Mouse (Mus musculus) 3134 (cell line): ENCODE data around the gene Rpl22.

ENCODE experiments used
- DNase-seq: peaks from one replicate; pipeline ENCODE4 v3.0.0-alpha.2; 2011; ENCODE audit warnings: low spot score; ENCODE audit not compliant: insufficient read length; ENCODE audit errors: extremely low read depth

Rpl22 gene

DNA sequence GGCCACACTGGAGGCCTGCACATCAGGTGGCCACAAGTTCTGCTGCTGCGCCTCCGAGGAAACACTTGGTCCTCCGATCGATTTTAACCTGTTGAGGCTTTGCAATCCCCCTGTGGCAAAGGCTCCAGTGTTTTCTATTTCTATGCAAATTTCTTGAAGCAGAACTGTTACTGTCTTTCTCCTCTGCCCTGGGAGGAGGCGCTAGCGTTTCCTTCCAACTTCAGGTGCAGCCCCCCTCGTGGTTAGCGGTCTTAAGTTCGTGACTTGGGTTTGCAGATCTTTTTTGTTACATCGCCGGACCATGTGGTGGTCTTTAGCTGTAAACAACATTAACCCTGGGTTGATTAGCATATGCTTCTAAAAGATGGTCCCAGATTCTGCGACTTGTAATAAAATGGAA, 8.0 kb downstream of the Rpl22 start:
- no peak for DNase-seq

DNA sequence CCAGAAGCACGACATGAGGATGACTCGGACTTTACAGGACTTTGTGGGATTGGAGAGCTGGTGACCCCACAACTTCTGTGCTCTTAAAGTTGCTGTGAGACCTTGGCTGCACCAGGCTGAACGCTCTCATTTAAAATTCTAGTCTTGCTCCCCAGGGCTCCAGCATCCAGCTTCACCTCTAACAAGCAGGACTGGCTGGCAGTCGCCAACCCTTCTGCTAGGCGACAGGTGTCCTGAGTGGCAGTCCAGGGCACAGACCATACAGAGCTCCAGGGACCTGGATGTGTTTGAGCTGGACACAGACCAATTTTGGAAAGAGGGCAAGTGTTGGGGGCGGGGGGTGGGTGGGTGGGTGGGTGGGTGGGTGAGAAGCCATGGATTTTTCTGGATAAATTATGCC, 12.2 kb downstream of the Rpl22 start:
- no peak for DNase-seq

- DNase-seq, result no peak
Measured at GRCm38 (mm10) chr4:152338419-152339292, 13.1 kb downstream of the Rpl22 start, which contains the start of gene Chd5. TSS of gene Chd5 (plus strand) at chr4:152338651.

DNA sequence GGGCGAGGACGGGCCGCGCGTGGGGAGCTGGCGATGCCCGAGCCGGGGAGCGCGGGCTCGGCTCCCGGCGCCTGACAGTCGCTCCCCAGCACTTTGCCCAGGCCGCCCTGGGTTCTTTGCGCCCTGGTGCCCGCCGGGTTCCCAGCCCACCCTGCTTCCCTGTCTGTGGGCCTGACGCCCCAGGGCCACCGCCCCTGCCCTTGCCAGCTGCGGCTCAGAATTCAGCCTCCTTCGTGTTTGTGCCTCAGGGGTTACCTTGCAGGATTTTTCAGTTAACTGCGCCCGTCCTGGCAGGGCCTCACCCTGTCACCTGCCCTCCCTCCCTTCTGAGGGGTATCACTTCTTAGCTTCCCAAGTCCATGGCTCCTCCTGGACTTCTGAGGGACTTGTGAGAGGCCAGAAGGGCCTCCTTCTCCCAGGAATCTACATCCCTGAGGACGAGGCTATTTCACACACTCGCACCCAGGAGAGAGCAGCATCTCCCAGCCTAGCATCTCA, 13.8 kb downstream of the Rpl22 start:
- DNase-seq, result no peak

DNA sequence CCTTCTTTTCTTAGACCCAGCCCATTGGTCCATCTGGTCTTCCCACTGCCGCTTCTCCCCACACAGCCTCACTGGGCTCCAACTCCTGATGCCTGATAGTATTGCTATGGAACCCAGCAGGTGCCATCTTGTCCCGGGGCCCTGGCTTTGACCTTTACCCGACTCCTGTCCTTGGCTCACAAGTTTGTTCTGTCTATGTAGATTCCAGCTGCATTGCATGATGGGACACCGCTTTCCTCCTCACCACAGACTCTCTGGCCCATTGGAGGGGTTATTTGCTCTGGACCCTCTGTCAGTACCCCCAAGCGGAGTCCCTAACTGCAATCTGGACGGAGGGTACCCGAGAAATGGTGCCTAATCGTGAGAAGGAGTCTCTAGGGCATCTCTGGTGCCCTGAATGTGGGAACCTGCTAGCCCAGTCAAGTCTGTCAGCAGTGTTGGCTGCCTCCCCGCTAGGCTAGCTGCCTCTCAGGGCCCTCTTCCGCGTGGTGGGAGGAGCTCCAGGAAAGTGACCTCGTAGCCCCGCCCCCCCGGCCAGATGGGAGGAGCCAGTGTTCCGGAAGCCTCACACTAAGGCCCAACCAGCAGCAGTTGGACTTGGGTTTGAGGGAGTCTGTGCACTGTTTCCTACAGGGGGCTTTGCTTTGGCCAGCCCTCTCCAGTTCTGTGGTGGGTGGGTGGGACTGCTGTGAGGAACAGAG, 15.2 kb downstream of the Rpl22 start:
- no peak for DNase-seq

DNA sequence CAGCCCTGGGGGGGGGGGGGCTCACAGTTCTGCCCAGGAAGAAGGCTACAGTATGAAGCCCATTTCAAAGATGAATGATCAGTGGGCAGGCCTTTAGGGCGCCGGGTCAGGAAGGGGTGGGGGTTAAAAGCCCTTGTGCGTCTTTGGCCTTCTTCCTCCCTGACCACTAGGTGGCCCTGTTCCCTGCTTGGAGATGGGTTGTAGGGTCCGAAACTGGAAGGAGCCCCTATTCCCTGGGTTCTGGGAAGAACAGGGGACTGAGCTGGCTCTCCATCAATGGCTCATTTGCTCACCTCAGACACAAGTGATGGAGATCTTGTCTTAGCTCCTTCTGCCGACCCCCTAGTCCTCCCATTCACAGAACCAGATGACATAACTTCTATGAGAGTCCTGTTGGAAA, 17.8 kb downstream of the Rpl22 start:
- peak; percentile 31 for DNase-seq

DNA sequence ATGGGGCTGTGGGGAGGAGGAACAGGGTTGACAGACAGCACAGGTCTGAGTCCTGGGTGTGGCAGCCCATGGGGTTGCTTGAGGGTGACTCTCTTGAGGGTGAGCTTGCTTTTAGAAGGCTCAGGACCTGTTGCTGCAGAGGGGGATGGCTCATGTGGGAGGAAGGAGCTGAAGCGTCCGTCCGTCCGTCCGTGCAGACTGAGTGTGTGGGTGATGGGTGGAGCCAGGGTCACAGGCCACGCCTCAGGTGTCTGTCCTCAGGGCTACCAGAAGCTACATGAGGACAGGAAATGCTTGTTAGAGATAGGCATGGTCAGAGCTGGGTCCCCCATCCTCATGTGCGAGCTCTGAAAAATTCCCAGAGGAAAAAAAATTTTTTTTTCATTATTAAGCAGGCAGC, 19.1 kb downstream of the Rpl22 start:
- DNase-seq, result peak; percentile 62

DNA sequence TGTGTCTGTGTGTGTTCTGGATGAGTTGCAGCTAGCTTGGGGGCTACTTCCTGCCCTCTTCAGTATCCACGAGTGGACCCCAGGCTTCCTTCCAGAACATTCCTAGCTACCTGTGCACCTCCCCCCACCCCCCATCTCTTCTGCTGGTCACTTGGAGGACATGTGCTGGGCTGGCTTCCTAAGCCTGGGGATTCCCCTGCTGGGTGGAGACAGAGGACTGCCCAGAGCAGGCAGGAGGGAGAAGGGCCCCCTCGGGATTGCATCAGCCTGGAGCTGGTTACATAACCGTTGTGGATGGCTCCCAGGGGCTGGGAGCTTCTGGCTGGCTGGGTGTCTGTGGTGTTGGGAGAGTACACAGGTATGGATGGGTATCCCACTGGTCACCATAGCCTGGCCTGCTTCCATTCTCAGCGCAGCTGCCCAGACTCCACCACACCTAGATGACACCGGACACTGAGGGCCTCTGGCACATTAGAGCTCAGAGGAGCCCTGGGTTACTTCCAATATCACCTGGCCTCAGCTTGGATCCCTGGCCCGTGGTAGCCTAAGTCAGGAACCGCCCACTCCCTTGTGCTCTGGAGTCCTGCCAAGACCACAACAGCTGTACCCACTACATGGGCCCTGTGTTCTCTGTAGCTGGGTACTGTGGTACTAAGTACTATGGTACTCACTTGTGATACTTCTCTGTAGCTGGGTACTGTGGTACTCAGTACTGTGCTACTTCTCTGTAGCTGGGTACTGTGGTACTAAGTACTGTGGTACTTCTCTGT, 19.8 kb downstream of the Rpl22 start:
- peak; percentile 77 for DNase-seq

DNA sequence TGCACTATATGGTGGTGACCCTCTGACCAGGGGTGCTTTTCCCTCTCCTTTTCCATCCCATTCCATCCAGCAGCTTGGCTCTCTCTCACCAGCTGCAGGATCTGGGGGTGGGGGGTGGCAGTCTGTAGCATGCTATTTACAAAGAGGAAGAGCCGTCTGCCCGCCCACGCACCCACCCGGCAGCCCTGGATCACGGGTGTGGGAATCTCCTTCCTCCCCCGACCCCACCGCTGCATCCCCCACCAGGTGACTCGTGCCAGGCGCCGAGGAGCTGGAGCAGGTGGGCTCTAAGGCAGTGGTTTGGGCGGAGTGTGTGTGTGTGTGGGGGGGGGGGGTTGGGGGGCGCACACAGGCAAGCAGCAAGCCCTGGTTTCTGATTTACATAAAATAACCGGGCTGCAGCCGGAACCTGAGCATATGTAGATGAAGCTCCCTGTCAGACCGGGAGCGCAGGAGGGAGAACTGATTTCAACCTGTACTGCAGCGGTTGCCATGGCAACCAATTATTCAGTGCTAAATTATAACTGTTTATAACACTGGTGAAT, 24.4 kb downstream of the Rpl22 start:
- no peak for DNase-seq

GRCm38 (mm10) chr4:152350722-152351421, 25.3 kb downstream of the Rpl22 start:
- no peak for DNase-seq

DNA sequence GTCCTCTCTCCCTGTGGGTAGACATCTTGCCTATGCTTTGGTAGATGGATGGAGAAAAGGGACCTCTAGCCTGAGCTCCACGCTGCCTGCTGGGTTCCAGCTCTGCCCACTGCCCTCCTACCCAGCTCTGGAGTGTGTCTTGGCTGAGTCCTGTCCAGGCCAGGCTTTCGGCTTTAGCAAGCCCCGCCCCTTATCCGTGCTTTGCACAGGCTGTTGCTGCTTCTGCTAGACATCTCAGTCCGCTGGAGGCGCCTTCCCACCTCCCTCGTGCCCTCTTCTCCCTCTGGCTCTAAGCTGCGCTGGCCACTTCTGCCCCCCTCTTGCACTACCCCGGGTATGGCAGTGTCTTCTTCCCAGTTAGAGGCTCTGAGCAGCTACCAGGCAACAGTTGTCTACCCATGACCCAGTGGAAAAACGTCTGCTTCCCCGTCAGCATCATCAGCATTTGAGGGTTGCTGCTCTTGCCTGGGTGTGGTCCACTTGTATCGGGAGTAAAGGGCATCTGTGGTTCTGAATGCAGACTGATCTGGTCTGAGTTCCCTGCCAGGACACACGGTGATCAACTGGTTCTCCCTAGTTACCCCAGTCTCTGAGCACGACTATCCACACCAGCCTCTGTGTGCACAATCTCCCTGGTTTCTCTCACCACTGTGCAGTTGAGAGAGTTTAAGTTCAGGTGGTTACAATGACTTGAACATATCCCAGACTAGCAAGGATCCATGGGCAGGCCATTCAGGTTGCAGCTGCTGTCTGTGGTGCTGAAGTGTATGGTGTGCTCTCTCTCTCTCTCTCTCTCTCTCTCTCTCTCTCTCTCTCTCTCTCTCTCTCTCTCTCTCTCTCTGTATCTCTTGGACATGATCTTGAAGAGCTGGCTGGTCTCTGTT, 26.1 kb downstream of the Rpl22 start:
- no peak for DNase-seq

- DNase-seq, result peak; percentile 38
Measured at GRCm38 (mm10) chr4:152353886-152354637, 28.5 kb downstream of the Rpl22 start.

GRCm38 (mm10) chr4:152355672-152356071, 30.1 kb downstream of the Rpl22 start:
- no peak for DNase-seq

DNA sequence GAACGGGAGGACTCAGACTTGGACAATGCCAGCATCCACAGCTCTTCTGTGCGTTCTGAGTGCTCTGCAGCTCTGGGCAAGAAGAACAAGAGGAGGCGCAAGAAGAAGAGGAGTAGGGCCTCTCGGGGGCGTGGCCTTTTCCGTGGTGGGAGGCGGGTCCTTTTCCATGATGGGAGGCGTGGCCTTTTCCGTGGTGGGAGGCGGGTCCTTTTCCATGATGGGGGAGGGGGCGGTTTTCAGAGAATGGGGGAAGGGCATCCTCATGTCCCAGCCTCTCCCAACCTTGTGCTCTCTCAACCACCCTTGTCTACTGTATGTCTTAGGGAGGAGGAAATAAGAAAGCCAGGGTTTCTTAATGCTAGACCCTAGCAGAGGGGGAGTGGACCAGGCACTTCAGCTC, 34.2 kb downstream of the Rpl22 start:
- peak; percentile 46 for DNase-seq

- DNase-seq, result no peak
Measured at GRCm38 (mm10) chr4:152360855-152361254, 35.3 kb downstream of the Rpl22 start.

DNA sequence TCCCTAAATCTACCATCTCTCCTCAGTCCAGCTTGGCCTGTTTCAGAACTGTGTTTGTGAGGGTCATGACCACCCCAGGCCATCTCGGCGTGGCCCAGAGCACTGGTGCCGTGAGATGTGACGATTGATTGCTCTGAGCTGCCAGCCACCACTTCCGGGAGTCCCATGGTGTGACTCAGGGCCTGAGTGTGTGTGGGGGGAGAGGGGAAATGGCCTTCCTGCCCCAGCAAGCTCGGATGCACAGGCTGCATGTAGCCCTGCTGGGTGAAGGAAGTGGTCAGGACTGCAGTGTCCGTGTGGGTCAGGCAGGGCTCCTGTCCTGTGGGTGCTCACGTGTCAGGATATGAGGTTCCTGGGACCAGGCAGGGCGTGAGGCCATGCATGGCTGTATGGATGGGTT, 36.6 kb downstream of the Rpl22 start:
- DNase-seq, result peak; percentile 74

DNA sequence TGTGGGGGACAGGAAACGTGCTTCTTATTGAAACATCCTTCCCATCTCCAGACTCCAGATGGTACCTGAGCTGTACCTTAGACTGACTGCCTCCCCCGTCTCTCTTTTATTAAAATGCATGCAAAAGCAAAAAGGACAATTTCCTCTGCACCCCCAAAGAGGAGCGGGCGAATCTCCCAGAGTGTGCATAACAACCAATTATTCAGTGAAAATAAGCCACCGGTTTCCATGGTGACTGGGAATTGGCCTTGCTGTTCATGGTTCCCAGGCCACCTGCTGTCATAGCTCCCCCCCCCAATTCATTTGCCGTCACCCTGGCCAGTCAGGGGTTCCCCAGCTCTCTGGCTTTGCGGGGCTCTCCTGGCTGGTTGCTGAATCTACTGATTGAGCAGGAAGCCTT, 39.7 kb downstream of the Rpl22 start:
- no peak for DNase-seq

DNA sequence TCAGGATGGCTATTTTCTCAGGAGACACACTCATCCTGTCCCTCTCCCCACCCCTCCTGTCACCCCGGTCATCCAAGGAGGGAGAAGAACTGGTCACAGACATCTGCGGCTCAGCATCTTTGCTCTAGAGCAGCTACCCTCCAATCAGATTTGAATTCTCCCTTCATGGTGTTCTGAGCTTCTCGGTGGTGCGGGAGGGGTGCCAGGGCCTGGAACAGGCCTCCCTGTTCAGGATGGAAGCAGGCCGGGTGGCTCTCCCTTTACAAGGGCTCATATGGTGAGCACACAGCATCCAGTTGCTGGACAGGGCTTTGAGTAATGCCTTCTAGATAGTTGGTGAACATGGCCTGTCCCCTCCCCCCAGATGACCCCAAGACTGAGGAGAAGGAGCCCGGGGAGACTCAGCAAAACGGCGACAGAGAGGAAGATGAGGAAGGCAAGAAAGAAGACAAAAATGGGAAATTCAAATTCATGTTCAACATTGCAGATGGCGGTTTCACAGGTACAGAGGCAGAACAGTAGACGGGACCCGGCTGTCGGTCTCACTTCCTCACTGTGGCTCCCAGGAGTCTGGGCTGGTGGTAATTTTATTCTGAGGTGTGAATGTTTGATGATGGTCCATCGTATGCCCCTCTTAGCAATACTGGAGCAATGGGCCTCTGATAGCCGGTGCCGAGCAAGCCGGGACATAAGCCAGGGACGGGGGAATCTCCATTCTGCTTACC, 57.1 kb downstream of the Rpl22 start:
- DNase-seq, result no peak
